Mouse (Mus musculus) thymus, postnatal 14 days (tissue): Measurements from ENCODE around the gene Myd88.

Source experiments
- DNase-seq: peaks from one replicate; pipeline ENCODE4 v3.0.0; 2021

The Myd88 gene

GRCm38 (mm10) chr9:119339558-119340211 is 1.5 kb downstream of the Myd88 start, which contains the start of gene Acaa1a:
Gene Acaa1a, plus strand, starts transcription at chr9:119339676.
- DNase-seq, result peak; percentile 72

GRCm38 (mm10) chr9:119339106-119339505 is 2.1 kb downstream of the Myd88 start:
- DNase-seq, result peak; percentile 35

GRCm38 (mm10) chr9:119338350-119338749 is 2.9 kb downstream of the Myd88 start:
- DNase-seq, result no peak

GRCm38 (mm10) chr9:119337842-119338241 is 3.4 kb downstream of the Myd88 start:
- DNase-seq, result no peak

- no peak for DNase-seq
Measured at GRCm38 (mm10) chr9:119335571-119335970, 5.6 kb downstream of the Myd88 start.

GRCm38 (mm10) chr9:119334834-119335233 is 6.4 kb downstream of the Myd88 start:
- DNase-seq, result no peak

GRCm38 (mm10) chr9:119334324-119334723 is 6.9 kb downstream of the Myd88 start:
- DNase-seq, result peak; percentile 28

GRCm38 (mm10) chr9:119330186-119330963 is 10.8 kb downstream of the Myd88 start:
- no peak for DNase-seq

GRCm38 (mm10) chr9:119328488-119328887 is 12.7 kb downstream of the Myd88 start:
- DNase-seq, result no peak

- no peak for DNase-seq
Measured at GRCm38 (mm10) chr9:119324130-119324529, 17.1 kb downstream of the Myd88 start.

GRCm38 (mm10) chr9:119323260-119323645 is 18.0 kb downstream of the Myd88 start:
- no peak for DNase-seq

- peak; percentile 97 for DNase-seq
Measured at GRCm38 (mm10) chr9:119322289-119323259, 18.6 kb downstream of the Myd88 start, which contains the start of gene Oxsr1. Gene Oxsr1, minus strand, starts transcription at chr9:119322427.

- no peak for DNase-seq
Measured at GRCm38 (mm10) chr9:119321392-119322229, 19.6 kb downstream of the Myd88 start.

- DNase-seq, result no peak
Measured at GRCm38 (mm10) chr9:119320946-119321345, 20.3 kb downstream of the Myd88 start.

- no peak for DNase-seq
Measured at GRCm38 (mm10) chr9:119320446-119320845, 20.8 kb downstream of the Myd88 start.

GRCm38 (mm10) chr9:119318891-119319290 is 22.3 kb downstream of the Myd88 start:
- no peak for DNase-seq

- DNase-seq, result no peak
Measured at GRCm38 (mm10) chr9:119313096-119313495, 28.1 kb downstream of the Myd88 start.

- DNase-seq, result no peak
Measured at GRCm38 (mm10) chr9:119309067-119309466, 32.1 kb downstream of the Myd88 start.

- no peak for DNase-seq
Measured at GRCm38 (mm10) chr9:119305863-119306262, 35.3 kb downstream of the Myd88 start.

GRCm38 (mm10) chr9:119298563-119298962 is 42.6 kb downstream of the Myd88 start:
- no peak for DNase-seq

GRCm38 (mm10) chr9:119297696-119298095 is 43.5 kb downstream of the Myd88 start:
- no peak for DNase-seq

- DNase-seq, result no peak
Measured at GRCm38 (mm10) chr9:119290791-119291190, 50.4 kb downstream of the Myd88 start.
